Mouse (Mus musculus) bone marrow, adult 2 months (tissue): ENCODE measurements at regions not wholly inside any gene's neighbourhood (a gene's known extent, or its start where the extent isn't known, plus 50 kb on each side); places are given as distances from the start of the nearest gene placed in this dataset.

Experiments used
- CTCF ChIP-seq: fragments of 200-500 bp; IDR thresholded peaks from 2 replicates; pipeline ENCODE4 v1.5.1; 2011; ENCODE audit warnings: low read length, control low read depth; ENCODE audit not compliant: control insufficient read depth, insufficient read depth
- POLR2A ChIP-seq: fragments of 200-500 bp; IDR thresholded peaks from 2 replicates; pipeline ENCODE4 v1.6.1; 2011; ENCODE audit warnings: low read depth, mild to moderate bottlenecking, control low read depth, low read length, borderline replicate concordance; ENCODE audit not compliant: control insufficient read depth

DNA sequence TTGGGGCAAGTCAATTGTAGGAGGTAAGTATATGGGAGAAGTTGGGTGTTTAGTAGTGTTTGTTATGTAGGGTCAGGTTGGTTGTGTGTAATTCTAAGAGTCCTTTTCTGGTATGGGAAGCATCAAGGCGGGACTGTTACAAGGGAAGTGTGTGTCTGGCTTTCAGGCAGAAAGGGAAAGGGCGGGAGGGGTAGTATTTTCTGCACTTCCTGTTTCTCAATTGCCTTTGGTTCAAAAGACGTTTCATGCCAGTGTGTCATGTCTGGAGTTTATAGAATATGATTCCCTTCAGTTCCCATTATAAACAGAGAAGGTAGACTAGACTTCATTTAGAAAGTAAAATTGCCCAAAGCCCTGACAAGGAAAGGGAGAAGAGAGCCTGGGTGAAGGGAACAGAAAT is 107.7 kb upstream of the Cwc22 start:
- TF ChIP-seq CTCF (no peak), POLR2A (no peak)
